Mouse (Mus musculus): Measurements from ENCODE around the gene Ccdc149.

Ccdc149 gene

DNA sequence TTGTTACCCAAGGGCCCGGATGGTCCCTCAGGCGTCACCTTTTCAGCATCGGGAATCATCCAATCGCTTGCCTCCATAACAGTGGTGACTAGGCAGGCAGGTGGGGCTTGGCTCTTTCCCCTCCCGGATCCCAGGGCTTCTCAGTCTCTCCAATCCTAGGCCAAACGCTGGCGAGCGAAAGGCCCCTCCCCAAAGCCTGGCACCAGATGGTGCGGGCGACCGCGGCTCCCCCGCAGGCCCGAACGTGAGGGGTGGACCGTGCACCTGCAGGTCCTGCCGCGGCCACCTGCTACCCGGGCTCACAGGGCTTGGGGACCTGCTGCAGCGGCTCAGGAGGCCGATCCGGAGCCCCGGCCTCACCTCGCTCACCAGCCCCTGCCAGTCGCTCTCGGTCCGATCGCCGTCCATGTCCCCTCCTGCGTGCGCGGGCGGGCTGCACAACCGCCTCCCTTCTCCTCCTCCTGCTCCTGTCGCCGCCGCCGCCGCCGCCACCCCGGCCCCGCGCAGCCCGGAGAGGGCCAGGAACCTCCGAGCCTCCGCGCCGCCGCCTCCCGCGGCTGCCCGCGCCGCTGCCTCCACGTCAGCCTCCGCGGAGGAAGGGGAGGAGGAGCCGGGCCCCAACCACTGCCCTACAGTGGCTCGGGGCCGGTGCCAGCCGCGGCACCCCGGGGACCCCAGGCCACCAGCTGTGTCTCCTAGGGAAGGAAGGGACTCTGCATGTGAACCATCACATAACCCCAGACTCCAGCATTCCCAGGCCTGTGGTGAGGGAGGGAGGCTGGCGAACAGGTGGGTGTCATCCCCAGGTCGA is at the start of gene Ccdc149:
Gene Ccdc149, minus strand, starts transcription at position 531 of the 811 bp plus-strand sequence.
- DNase-seq (ENCODE audit: low spot score in 2 of 2) = peak; percentile 61 to 78

DNA sequence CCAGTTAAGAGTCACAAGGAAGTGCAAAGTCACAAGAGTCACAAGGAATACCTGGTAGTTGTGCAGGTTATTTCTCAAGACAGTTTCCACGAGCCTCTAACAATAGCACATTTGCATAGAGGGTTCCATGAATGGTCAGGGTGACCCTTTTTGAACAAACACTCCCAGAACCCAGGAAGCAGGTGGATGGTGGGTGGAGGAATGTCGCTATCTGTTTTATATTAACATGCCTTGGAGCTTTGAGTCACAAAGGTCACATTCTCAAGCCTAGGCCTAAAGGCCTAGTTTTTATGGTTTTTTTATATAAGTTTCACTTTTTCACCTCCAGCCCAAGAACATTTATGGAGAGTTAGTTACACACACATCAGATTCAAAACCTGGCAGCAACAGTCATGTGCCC is 48.6 kb upstream of the Ccdc149 start:
- no peak for DNase-seq (ENCODE audit: low spot score in 2 of 2)

DNA sequence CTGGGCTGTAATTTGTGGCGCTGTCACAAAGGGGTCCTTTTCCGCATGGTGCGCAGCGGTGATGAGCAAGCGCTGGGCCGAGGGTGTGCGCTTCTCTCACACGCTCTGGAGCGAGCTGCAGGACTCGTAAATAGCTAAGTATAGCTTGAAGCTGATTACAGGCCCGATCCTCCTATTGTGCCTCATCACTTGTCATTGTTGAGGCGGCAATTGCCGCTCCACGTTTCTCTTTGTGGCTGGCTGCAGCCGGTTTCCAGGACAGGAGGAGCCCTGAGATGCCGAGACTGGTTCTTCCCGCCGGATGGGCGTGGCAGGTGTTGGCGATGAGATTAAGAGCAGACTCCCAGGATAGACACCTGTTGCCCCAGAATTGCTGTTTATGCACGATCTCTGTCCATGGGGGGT is 44.8 kb upstream of the Ccdc149 start:
- peak in 1 of 2 experiments; percentile 25 for DNase-seq (ENCODE audit: low spot score in 2 of 2)

DNA sequence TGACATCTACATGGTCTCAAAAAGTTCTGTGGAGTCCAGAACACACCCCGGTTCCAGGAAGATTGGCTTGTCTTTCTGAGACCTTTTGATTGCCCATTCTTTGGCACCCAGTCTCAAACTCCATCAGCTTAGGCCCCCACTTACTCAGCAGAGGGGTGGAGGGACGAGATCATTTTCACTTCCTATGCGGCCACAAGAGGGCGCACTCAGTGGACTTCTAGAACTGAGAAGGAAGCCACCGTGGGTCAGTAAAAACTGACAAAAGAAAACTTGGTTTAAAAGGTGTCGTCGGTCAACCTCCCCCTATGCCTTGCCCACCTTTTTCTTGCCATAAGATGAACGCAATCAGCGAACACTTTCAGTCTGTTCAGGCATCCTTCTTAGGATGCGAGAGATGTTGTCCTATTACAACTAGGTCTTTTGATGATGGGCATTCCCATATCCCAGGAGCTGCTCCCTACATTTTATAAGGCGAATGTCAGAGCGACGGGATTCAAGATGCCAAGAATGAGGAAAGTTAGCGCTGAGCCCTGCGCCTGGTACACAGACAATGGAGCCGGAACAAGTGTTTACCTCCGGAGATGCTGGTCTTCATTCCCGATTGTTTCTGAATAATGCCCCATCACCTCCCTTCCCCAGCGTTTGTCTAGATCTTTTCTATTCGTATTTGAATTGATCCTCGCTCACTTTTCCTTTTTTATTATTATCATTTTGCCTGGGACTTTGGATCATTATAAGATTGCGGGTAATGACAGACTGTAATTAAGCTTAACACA is 44.1 kb upstream of the Ccdc149 start:
- peak; percentile 57 to 67 for DNase-seq (ENCODE audit: low spot score in 2 of 2)

DNA sequence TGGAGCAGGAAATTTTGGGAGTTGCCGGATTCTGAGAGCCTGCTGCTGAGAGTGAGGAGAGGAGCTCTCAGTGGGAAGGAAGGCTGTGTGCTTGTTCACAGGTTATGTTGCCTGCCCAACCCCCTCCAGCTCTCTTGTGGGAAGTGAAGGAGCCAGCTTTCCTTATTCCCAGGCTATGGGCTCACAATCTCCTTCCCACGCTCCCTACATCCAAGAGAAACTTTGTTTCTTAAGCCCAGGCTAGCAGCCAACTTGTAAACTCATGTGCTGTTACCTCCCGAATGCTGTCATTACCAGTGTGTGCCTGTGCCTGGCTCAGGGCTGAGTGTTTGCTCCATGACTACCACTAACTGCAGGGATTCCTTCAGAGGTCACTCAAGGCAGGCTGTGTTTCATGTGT is 39.8 kb upstream of the Ccdc149 start:
- no peak for DNase-seq (ENCODE audit: low spot score in 2 of 2)

DNA sequence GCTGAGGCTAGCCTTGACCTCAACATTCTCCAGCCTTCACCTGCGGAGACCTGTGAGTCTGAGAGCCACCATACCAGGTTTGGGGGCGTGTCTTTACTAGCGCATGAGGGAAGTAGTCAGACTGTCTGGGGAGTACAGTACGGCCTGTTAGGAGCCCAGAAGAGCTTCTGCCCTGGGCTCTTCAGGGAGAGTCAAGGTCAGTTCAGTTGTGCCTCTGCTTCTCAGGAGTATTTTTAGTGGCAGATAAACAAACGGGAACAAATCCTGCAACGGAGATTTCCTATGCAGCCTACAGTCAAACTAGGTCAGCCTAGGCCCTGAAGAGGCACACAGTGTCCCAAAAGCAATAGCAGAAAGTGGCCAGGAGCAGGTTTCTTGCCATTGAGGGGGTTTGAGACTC is 38.1 kb upstream of the Ccdc149 start:
- no peak for DNase-seq (ENCODE audit: low spot score in 2 of 2)

DNA sequence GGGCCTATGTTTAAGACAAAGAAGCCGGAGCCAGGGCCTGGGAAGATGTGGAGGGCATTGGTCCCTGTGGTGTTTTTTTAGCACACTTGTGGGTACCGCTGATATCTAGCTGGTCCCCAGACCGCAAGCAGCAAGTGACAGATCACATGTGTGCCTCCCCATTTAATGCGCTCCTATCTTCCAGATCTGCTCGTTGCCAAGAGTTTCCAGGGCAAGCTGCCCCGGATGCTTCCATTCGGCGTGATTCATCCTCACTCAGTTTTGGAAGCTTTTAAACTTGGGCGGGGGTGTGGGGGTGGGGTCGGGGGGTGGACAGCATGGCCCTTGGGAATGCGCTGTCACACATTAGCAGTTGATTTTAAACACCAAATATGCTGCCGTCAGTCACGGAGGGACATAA is 33.3 kb upstream of the Ccdc149 start:
- no peak for DNase-seq (ENCODE audit: low spot score in 2 of 2)

DNA sequence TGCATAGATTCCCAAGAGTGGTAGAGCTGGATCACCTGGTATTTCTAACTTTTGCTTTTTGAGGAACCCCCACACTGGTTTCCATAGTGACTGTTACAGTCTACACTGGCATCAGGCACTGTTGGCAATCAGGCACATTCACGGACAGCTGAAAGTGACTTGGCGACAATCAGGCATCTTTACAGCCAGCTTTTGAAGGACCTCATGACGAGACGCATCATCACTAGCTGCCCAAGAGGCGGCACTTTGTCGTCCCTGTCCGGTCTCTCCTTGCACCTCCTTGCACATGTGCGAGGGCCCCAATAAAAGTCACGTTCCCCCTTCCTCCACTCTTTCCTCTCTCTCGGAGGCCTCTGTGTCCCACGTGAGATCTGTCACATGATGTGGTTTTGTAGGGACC is 32.8 kb upstream of the Ccdc149 start:
- DNase-seq (ENCODE audit: low spot score in 2 of 2) = no peak

DNA sequence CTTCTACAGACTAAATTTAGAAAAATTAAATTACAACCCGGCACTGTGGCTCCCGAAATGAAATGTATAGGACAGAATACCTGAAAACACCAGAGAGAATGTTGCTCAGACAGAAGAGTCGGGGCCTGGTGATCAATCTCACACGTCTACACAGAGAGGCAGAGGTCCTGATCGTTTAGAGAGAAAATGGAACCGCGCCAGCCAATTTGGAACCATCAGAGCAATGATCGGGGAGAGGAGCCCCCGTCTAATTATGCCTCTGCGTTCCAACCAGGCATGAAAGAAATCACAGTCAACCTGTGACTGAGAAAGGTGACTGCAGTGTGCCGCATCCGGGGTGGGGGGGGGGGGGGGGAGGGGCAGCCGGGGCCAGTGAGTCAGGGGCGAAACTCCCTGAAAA is 24.4 kb upstream of the Ccdc149 start:
- DNase-seq (ENCODE audit: low spot score in 2 of 2) = no peak

DNA sequence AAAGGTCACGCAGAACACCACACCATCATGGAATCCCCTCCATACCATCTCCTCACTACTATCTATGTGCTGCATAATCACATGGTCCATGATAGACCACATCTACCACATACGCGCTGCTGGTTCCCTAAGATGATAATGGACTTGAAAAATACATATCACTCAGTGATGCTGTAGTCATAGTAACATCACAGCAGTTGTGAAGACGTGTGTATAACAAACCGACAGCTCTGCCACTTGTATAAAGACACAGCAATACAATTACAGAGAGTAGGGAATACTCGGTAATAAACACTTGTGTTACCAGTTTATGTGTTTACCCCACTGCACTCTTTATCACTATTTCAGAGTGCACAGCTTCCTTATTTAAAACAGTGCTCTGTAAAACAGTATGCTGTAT is 20.2 kb upstream of the Ccdc149 start:
- DNase-seq (ENCODE audit: low spot score in 2 of 2) = no peak

DNA sequence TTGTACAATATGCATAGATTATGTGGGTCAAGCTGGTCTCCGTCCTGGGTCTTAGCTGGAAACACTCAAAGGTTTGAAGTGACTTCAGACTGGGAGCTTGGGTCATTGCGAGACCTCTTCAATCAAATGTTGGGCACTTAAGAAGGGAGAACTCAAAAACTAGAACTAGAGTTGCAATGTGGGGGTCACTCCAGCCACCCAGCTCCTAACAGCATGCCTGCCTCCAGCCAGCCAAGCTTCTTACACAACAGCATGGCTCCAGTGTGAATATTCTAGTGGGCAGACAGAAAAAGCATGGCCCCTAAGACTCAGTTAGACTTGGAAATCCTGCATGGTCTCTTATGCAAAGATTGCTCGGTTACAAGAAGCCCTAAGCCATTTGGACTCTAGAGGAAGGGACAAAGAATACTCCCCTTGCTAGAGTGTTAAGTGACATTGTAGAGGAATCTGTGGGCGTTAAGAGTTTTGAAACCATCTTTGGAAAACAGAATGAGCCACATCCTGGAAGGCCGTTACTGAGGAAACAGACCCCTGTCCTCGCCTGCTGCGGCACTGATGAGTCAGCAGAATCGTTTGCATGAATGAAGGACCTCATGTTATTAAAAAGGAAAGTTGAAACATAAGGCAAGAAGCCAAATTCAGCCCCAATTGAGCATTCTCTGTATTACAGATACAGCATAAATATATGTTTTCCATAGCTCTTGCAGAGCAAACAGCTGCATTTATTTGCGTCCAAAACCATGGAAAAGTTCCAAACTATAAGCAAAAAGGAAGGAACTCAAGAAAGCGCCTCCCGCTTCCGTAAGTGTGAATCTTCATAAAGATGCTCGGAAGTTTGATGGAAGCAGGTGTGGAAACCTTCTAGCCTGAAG is 16.5 kb upstream of the Ccdc149 start:
- no peak for DNase-seq (ENCODE audit: low spot score in 2 of 2)

DNA sequence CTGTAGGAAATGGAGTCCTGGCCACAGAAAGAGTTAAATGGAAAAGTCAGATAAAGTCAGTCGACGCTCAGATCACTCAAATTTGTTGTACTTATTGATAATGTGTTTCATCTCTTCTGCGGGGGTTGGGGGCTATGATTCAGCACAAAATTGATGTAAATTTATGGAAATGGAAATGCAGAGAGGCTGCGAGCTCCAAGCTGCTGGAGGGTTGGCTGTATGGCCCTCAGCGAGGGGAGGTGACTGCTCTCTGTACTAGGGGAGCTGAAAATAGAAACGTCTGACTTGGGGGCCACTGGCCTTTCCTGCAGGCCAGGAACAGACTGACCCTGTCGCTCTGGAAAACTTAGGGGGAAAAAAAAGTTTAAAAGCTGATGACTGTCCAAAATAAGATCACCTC is 5.5 kb upstream of the Ccdc149 start:
- DNase-seq (ENCODE audit: low spot score in 2 of 2) = no peak

DNA sequence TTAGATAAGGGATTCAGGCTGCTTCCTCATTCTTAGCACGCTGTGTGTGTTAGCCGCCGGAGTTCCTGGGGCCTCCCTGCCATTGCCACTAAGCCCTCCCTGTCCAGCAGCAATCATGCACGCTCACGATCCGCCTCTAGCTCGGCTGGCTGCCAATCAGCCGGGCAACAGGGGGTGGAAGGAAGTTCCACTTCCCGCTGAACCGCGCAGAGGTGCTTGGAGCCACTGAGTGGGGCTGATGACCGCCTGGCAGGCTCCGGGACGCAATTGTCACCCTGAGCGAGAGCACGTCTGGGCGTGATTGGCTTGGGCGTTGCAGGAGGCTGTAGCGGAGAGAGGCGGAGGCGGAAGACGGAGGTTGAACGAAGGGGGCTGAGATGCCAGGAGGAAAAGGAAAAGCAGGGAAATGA is 5.0 kb upstream of the Ccdc149 start:
- peak; percentile 52 to 63 for DNase-seq (ENCODE audit: low spot score in 2 of 2)

DNA sequence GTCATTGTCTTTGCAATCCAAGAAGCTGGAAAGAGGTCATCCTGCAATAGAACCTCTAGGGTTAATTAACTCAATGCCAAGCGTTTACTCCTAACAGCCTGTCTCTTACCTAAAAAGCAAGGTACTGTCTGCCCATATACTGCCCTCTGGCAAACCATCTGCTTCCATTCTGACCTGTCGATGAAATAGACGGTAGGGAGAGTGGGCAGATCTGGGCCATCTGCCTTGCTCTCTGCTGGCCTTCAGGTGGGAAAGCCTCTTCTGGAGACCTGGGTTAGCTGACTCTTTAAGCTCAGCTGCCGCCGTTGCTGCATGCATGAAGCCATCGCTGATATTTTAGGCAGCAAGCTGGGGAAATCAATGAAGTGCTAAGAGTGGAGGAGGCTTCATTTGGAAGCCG is 2.7 kb upstream of the Ccdc149 start:
- DNase-seq (ENCODE audit: low spot score in 2 of 2) = no peak

DNA sequence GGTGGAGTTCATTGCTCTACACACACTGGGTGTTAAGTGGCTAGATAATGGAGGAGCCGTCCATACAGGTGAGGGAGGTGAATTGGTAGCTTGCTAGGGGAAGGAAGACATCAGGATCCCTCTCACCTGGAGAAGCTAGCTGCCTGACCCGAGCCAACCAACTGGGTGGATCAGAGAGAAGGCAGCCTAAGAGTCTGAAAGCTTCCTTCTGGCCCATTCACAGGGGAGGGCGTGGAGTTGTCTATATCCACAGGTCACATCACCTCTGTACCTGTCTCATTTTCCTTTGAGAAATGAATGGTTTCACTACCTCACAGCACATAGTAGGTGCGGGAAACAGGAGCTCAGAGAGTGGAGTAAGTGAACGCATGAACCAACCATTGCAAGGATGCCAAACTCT is 770 bp downstream of the Ccdc149 start:
- no peak for DNase-seq (ENCODE audit: low spot score in 2 of 2)

DNA sequence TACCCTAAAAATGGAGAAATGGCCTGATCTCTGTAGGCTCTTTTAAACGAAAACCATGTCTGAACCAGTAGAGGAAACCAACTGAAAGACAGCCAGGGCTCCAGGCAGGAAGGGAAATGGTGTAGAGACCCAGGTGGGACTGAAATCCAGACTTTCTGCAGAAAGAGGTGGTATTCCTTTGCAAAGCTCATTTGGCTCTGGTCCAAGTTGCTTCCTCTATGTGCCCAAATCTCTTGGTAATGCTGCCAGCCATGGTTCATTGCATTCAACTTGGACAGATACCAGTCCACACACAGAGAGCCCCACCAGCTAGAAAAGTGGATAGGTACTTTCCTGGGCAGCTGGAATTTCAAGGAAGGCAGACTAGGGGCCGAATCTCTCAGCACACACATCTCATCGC is 3.5 kb downstream of the Ccdc149 start:
- DNase-seq (ENCODE audit: low spot score in 2 of 2) = no peak

DNA sequence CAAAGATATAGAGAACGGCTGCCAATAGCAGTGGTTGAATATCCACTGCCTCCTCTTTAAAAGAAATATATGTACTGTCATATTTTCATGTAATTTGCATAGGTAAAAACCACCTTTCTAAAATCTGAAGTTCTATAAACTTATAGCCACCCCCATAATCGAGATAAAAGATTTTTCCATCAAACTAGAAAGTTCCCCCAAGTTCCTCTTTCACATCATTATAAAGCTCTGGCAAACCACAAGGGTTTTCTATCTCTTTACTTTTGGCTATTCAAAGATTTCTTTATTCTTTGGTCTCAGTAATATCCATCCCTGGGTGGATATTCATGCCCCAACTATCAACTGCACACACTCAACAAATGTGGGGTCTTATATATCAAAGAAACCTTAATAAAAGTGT is 8.9 kb downstream of the Ccdc149 start:
- DNase-seq (ENCODE audit: low spot score in 2 of 2) = no peak

DNA sequence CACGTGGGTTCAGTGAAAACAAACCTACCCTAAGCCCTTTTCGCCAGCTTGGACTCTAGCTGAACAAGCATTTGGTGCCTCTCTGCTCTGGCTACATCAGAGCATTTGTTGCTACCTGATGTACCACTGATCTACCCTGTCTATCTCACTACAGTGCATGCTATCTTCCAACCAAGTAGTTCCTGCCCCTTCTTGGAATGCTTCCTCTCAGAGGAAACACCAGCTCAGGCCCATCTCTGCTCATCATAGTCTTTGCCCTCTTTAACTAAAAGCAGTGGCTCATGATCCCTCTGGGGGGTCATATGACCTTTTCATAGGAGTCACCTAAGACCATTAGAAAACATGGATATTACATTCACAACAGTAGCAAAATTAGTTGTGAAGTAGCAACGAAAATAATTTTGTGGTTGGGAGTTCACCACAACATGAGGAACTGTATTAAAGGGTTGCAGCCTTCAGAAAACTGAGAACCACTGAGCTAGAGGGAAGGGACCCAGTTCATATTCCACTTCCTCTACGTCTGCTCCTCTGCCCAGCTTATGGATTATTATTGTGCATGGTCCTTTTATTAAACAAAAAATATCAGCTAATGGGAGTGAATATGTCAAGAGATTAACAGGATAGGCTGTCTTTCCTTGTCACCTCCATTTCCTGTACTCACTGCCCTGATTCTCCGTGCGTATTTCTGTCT is 9.7 kb downstream of the Ccdc149 start:
- no peak for DNase-seq (ENCODE audit: low spot score in 2 of 2)

DNA sequence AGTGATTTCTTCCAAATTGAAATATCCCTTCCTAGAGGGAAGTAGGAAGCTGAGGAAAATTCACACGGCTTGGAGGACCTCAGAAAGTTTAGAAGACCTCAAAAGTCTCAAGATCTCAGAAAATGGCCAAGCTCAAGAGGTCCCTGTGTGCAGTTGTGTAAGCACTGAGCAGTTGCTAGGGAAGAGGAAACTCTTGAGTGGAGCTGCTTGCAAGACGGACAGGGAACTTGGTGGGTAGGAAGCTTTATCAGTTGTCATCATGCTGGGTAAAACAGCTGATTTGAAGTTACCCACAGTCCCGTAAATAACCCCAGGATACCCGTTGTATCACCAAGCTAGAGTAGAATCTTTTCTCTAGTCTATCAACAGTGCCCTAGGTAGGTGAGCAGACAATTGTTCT is 12.0 kb downstream of the Ccdc149 start:
- DNase-seq (ENCODE audit: low spot score in 2 of 2) = no peak

DNA sequence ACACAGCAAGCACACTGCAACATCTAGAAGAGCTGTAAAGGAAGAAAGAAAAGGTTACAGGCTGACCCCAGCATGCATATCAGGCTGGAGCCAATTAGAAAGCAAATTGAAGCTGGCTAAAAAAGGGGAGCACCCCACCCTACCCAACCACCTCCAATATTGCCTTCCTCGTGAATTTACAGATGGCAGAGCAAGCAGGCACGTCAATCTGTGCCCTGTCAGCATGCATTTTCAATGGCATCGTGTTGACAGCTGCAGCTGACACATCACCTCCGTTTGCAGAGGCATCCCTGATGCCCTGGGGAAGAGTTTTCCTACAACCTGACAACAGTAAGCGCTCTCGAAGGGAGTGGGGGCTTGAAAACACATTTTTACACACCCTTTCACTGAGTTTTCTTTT is 14.2 kb downstream of the Ccdc149 start:
- DNase-seq (ENCODE audit: low spot score in 2 of 2) = no peak

DNA sequence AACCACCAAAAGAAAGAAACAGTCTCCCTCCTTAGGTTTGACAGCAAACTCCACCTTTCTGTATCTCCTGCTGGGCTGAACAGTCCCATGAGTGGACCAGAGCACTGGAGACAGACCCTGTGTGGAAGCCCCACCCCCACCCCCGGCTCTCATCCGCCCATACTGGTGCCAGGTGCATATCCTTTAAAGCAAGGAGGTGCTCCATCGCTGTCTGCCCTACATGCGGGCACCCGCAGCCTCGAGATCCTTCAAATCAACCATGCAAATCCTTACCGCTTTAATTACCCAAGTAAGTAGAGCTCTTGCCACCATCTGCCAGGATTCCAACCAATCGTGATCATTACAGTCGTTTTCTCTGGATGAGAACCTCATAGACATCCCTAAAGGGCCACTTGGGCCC is 20.5 kb downstream of the Ccdc149 start:
- no peak for DNase-seq (ENCODE audit: low spot score in 2 of 2)

DNA sequence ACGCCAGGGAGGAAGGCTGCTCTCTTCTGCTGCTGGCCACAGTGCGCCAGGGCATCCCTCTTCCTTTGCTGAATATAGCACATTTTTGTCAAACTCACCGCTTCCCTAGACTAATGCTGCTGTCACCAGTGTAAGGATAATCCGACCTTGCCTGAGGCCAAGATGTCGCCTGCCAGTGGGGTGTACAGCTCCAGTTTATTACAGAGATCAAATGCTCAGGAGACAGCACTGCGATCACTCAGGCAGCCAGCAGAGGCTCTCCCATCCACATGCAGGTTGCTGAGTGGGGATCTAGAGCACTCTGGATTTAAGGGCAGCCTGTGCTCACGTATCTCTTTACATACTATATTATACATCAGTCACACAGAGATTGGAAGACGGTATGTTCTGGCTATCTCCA is 22.1 kb downstream of the Ccdc149 start:
- DNase-seq (ENCODE audit: low spot score in 2 of 2) = no peak

Measured in frontal cortex, postnatal 25 days (tissue).